Mouse (Mus musculus): ENCODE data around the gene Cxcl1. TPM values are rescaled to one million over a fixed set of nuclear protein-coding genes. Genes with fewer than 3 reads are reported as not detected.
"Not testable (repeated sequence)": the region's sequence is repeated elsewhere in the genome, so short reads cannot be mapped to it uniquely, and the experiment has no call there.

The Cxcl1 gene
- 0.42 and 0.66 TPM in 2 replicates for polyA plus RNA-seq (2014; fragmentation: Nextera tagmentation; extraction: Ambion mirVana)

GRCm38 (mm10) chr5:90890519-90891463 lies at the start of gene Cxcl1:
TSS of gene Cxcl1 (plus strand) at chr5:90891241.
- Histone ChIP-seq H3K4me3 (ENCODE audit: control insufficient read depth in 1 of 2, insufficient read depth in 1 of 2, low read depth in 1 of 2, low read length in 2 of 2) (peak within 1 kb of the TSS; percentile 56), H3K27ac (replicated peaks in 1 of 2; ENCODE audit: control insufficient read depth in 1 of 2, insufficient read depth in 1 of 2, low read depth in 2 of 2, low read length in 2 of 2) (no peak within 1 kb of the TSS), H3K4me1 (ENCODE audit: control insufficient read depth in 2 of 2, insufficient read depth in 2 of 2, low read length in 2 of 2) (peaks cover 7 to 11% of the 10 kb centered on the region in 2 experiments; a peak in 3 of 4 replicates), H3K9ac (ENCODE audit: low read length) (peak within 1 kb of the TSS; percentile 72), H3K27me3 (ENCODE audit: control insufficient read depth, insufficient read depth, low read length) (no peaks in the 10 kb centered on the region), H3K4me2 (ENCODE audit: low read length) (peak within 1 kb of the TSS; percentile 90), H3K36me3 (ENCODE audit: control insufficient read depth, insufficient read depth, low read length) (no peaks in the 10 kb centered on the region), H3K9me3 (ENCODE audit: control insufficient read depth, low read length) (no peaks in the 10 kb centered on the region)
- ATAC-seq (ENCODE audit: insufficient number of reproducible peaks, insufficient read depth, low FRiP score, low read depth): peak; percentile 72; the same call in 1 of the 2 replicates
- WGBS: 13% methylated on average over 30 of the region's 30 CpGs

DNA sequence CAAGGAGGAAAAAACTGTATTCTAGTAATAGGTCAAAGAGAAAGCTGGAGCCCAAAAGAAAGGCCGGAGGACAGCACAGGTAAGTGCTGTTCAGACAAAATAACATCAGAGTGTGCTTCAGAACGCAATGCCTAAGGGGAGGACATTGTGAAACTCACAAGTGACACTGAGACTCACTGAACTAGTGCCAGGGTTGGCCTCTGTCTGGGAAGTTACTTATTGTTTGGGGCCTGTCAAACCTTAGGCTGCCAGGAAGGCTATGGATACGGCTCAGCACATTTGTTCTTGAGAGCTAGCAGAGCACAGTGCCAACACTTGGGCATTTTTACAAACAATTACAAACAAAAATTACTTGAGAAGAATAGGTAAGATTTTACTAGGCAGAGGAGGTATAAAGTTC lies 47.1 kb upstream of the Cxcl1 start:
- no peaks in the 10 kb centered on the region for H3K9me3 ChIP-seq (ENCODE audit: control insufficient read depth, low read length)
- no peaks in the 10 kb centered on the region for H3K36me3 ChIP-seq (ENCODE audit: control insufficient read depth, insufficient read depth, low read length)
- 74% methylated on average over 3 of the region's 3 CpGs for WGBS
- no peak overlapping the region for H3K4me3 ChIP-seq (ENCODE audit: control insufficient read depth in 1 of 2, insufficient read depth in 1 of 2, low read depth in 1 of 2, low read length in 2 of 2)
- H3K27ac ChIP-seq (replicated peaks in 1 of 2; ENCODE audit: control insufficient read depth in 1 of 2, insufficient read depth in 1 of 2, low read depth in 2 of 2, low read length in 2 of 2): no peak overlapping the region
- H3K4me2 ChIP-seq (ENCODE audit: low read length): no peak overlapping the region
- ATAC-seq (ENCODE audit: insufficient number of reproducible peaks, insufficient read depth, low FRiP score, low read depth): no peak
- no peaks in the 10 kb centered on the region for H3K4me1 ChIP-seq (ENCODE audit: control insufficient read depth in 2 of 2, insufficient read depth in 2 of 2, low read length in 2 of 2)
- H3K9ac ChIP-seq (ENCODE audit: low read length): no peak overlapping the region
- no peaks in the 10 kb centered on the region for H3K27me3 ChIP-seq (ENCODE audit: control insufficient read depth, insufficient read depth, low read length)

DNA sequence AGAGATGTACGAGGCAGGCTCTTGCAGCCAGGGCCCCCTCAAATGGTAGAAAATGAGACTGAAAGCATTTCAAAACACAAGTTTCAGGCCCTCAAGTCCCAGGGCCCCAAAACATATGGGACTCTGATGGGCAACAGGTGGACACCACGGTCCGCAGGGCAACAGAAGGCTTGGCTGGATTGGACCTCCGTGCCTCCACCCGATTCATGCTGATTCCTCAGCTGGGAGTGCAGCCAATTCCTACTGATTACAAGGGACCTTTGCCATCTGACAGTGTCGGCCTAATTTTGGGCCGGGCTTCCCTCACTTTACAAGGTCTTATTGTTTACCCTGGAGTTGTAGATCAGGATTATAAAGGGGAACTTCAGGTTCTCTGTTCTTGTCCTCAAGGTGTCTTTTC lies 40.9 kb upstream of the Cxcl1 start:
- not testable (repeated sequence) for H3K36me3 ChIP-seq (ENCODE audit: control insufficient read depth, insufficient read depth, low read length); H3K4me3 ChIP-seq (ENCODE audit: control insufficient read depth in 1 of 2, insufficient read depth in 1 of 2, low read depth in 1 of 2, low read length in 2 of 2); H3K9ac ChIP-seq (ENCODE audit: low read length); H3K4me1 ChIP-seq (ENCODE audit: control insufficient read depth in 2 of 2, insufficient read depth in 2 of 2, low read length in 2 of 2); H3K4me2 ChIP-seq (ENCODE audit: low read length); H3K27ac ChIP-seq (replicated peaks in 1 of 2; ENCODE audit: control insufficient read depth in 1 of 2, insufficient read depth in 1 of 2, low read depth in 2 of 2, low read length in 2 of 2); H3K27me3 ChIP-seq (ENCODE audit: control insufficient read depth, insufficient read depth, low read length); H3K9me3 ChIP-seq (ENCODE audit: control insufficient read depth, low read length); ATAC-seq (ENCODE audit: insufficient number of reproducible peaks, insufficient read depth, low FRiP score, low read depth)
- 88% methylated on average over 7 of the region's 7 CpGs for WGBS

GRCm38 (mm10) chr5:90851391-90851790 lies 39.6 kb upstream of the Cxcl1 start:
- not testable (repeated sequence) for H3K27me3 ChIP-seq (ENCODE audit: control insufficient read depth, insufficient read depth, low read length); H3K9me3 ChIP-seq (ENCODE audit: control insufficient read depth, low read length); H3K4me1 ChIP-seq (ENCODE audit: control insufficient read depth in 2 of 2, insufficient read depth in 2 of 2, low read length in 2 of 2); H3K27ac ChIP-seq (replicated peaks in 1 of 2; ENCODE audit: control insufficient read depth in 1 of 2, insufficient read depth in 1 of 2, low read depth in 2 of 2, low read length in 2 of 2); H3K9ac ChIP-seq (ENCODE audit: low read length); ATAC-seq (ENCODE audit: insufficient number of reproducible peaks, insufficient read depth, low FRiP score, low read depth); H3K4me2 ChIP-seq (ENCODE audit: low read length); H3K36me3 ChIP-seq (ENCODE audit: control insufficient read depth, insufficient read depth, low read length); H3K4me3 ChIP-seq (ENCODE audit: control insufficient read depth in 1 of 2, insufficient read depth in 1 of 2, low read depth in 1 of 2, low read length in 2 of 2)
- 88% methylated on average over 11 of the region's 11 CpGs for WGBS

GRCm38 (mm10) chr5:90853206-90853605 lies 37.8 kb upstream of the Cxcl1 start:
- Histone ChIP-seq H3K4me1 (ENCODE audit: control insufficient read depth in 2 of 2, insufficient read depth in 2 of 2, low read length in 2 of 2) (no peaks in the 10 kb centered on the region; a peak in 1 of 4 replicates), H3K4me2 (ENCODE audit: low read length) (no peak overlapping the region), H3K4me3 (ENCODE audit: control insufficient read depth in 1 of 2, insufficient read depth in 1 of 2, low read depth in 1 of 2, low read length in 2 of 2) (no peak overlapping the region), H3K27me3 (ENCODE audit: control insufficient read depth, insufficient read depth, low read length) (no peaks in the 10 kb centered on the region), H3K9ac (ENCODE audit: low read length) (no peak overlapping the region), H3K9me3 (ENCODE audit: control insufficient read depth, low read length) (no peaks in the 10 kb centered on the region), H3K27ac (replicated peaks in 1 of 2; ENCODE audit: control insufficient read depth in 1 of 2, insufficient read depth in 1 of 2, low read depth in 2 of 2, low read length in 2 of 2) (no peak overlapping the region), H3K36me3 (ENCODE audit: control insufficient read depth, insufficient read depth, low read length) (no peaks in the 10 kb centered on the region)
- no peak for ATAC-seq (ENCODE audit: insufficient number of reproducible peaks, insufficient read depth, low FRiP score, low read depth)
- 81% methylated on average over 4 of the region's 4 CpGs for WGBS

DNA sequence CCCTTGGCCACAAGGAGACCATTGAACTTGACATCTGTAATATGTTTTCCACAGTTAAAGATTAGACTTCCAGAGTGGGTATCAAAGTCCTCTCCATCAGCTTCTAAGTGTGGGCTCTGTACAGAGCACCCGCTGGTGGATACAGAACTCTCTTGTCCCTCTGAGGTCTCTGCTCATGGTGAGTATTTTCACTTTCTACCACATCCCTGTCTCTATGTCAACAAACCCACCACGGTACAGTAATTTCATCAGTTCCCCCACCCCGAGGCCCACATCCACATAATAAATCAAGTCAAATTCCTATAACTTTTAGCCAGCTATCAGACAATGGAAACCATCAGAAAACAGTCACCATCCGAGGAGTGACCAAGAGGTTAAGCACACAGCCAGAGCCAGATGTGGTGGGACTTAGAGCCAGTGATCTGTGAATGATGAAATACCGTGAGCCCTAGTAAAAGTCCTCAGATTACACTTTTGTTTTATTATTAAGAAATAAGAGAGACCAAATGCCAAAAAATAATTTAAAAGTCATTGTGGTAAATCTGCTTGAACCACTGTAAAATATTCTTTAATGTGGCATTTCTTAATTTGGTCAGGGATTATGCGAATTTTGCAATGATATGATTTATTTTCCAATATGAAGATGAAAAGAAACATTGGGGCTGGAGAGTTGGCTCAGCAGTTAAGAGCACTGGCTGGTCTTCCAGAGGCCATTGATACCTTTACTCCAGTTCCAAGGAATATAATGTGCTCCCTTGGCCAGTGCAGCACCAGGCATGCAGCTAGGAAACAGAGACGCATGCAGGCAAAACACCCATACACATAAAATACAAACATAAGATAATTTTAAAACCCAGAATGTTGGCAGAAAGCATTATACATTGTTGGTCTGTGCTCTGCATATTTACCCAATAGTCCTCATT lies 35.5 kb upstream of the Cxcl1 start:
- ATAC-seq (ENCODE audit: insufficient number of reproducible peaks, insufficient read depth, low FRiP score, low read depth): no peak

GRCm38 (mm10) chr5:90857463-90857862 lies 33.6 kb upstream of the Cxcl1 start:
- WGBS: 51% methylated on average over 5 of the region's 5 CpGs

More for the DNA sequence above, 35.5 kb upstream of the Cxcl1 start:
- WGBS: 81% methylated on average over 7 of the region's 7 CpGs
- Histone ChIP-seq H3K4me2 (ENCODE audit: low read length) (no peak overlapping the region), H3K36me3 (ENCODE audit: control insufficient read depth, insufficient read depth, low read length) (no peaks in the 10 kb centered on the region), H3K27me3 (ENCODE audit: control insufficient read depth, insufficient read depth, low read length) (no peaks in the 10 kb centered on the region), H3K4me1 (ENCODE audit: control insufficient read depth in 2 of 2, insufficient read depth in 2 of 2, low read length in 2 of 2) (no peaks in the 10 kb centered on the region; a peak in 1 of 4 replicates), H3K9me3 (ENCODE audit: control insufficient read depth, low read length) (no peaks in the 10 kb centered on the region), H3K4me3 (ENCODE audit: control insufficient read depth in 1 of 2, insufficient read depth in 1 of 2, low read depth in 1 of 2, low read length in 2 of 2) (no peak overlapping the region), H3K9ac (ENCODE audit: low read length) (no peak overlapping the region), H3K27ac (replicated peaks in 1 of 2; ENCODE audit: control insufficient read depth in 1 of 2, insufficient read depth in 1 of 2, low read depth in 2 of 2, low read length in 2 of 2) (no peak overlapping the region)

More at GRCm38 (mm10) chr5:90857463-90857862, 33.6 kb upstream of the Cxcl1 start:
- ATAC-seq (ENCODE audit: insufficient number of reproducible peaks, insufficient read depth, low FRiP score, low read depth): no peak
- Histone ChIP-seq H3K4me2 (ENCODE audit: low read length) (no peak overlapping the region), H3K27me3 (ENCODE audit: control insufficient read depth, insufficient read depth, low read length) (no peaks in the 10 kb centered on the region), H3K4me3 (ENCODE audit: control insufficient read depth in 1 of 2, insufficient read depth in 1 of 2, low read depth in 1 of 2, low read length in 2 of 2) (no peak overlapping the region), H3K9ac (ENCODE audit: low read length) (no peak overlapping the region), H3K27ac (replicated peaks in 1 of 2; ENCODE audit: control insufficient read depth in 1 of 2, insufficient read depth in 1 of 2, low read depth in 2 of 2, low read length in 2 of 2) (no peak overlapping the region), H3K4me1 (ENCODE audit: control insufficient read depth in 2 of 2, insufficient read depth in 2 of 2, low read length in 2 of 2) (no peaks in the 10 kb centered on the region; a peak in 1 of 4 replicates), H3K36me3 (ENCODE audit: control insufficient read depth, insufficient read depth, low read length) (no peaks in the 10 kb centered on the region), H3K9me3 (ENCODE audit: control insufficient read depth, low read length) (no peaks in the 10 kb centered on the region)

All from heart, embryonic 14.5 days (tissue).